Mouse (Mus musculus) ES-Bruce4 (cell line): ENCODE results near the gene Cluh.

Source experiments
- CTCF ChIP-seq: IDR thresholded peaks from one replicate; pipeline ENCODE4 v1.8.1; 2011; ENCODE audit warnings: low read depth, low read length
- EP300 ChIP-seq: IDR thresholded peaks from 2 replicates; pipeline ENCODE4 v1.6.1; 2011; ENCODE audit warnings: low read depth, low read length; ENCODE audit not compliant: insufficient read depth
- POLR2A ChIP-seq: IDR thresholded peaks from one replicate; pipeline ENCODE4 v1.8.1; 2011; ENCODE audit warnings: low read length; ENCODE audit not compliant: insufficient read depth

- TF ChIP-seq CTCF (no peak), EP300 (no peak), POLR2A (no peak)
Measured at GRCm38 (mm10) chr11:74668466-74668865, 19.2 kb downstream of the Cluh start.
